Mouse (Mus musculus) layer of hippocampus, adult 2 months (tissue): ENCODE data around the gene Krtap19-3. TPM values are rescaled to one million over a fixed set of nuclear protein-coding genes. Genes with fewer than 3 reads are reported as not detected.
A peak's percentile ranks its signal among the peaks of the same experiment; 100 is the strongest.

Source experiments
- DNase-seq, 2 experiments: peaks; one replicate each; pipeline ENCODE4 v3.0.0; 2022; ENCODE audit warnings: low spot score in 2 of 2
- H3K27ac ChIP-seq: fragments of 200-600 bp; 2 replicates; pipeline ENCODE4 v1.8.1; 2022
- H3K4me3 ChIP-seq: fragments of 200-600 bp; 2 replicates; pipeline ENCODE4 v1.8.1; 2022; ENCODE audit warnings: mild to moderate bottlenecking
- CTCF ChIP-seq: fragments of 200-600 bp; conservative IDR thresholded peaks from 2 replicates; pipeline ENCODE4 v1.8.1; 2022; ENCODE audit warnings: antibody characterized with exemption, mild to moderate bottlenecking, moderate library complexity
- long read RNA-seq, 2 experiments: library from polyadenylated mRNA; stranded (forward); transcript quantifications; one replicate each; pipeline ENCODE4 v2.0.0; 2021; ENCODE audit warnings: borderline mapping rate in 2 of 2
- total RNA-seq, 2 experiments: library from RNA; stranded (reverse); gene quantifications; 2 replicates each; pipeline ENCODE4 v1.2.3; 2021

The Krtap19-3 gene
- not detected for total RNA-seq
- long read RNA-seq, experiment 1, result 0 reads
- long read RNA-seq, experiment 2, result 0 reads

- H3K4me3 ChIP-seq, result no peak within 1 kb of the TSS
- no peak for TF ChIP-seq CTCF
- no peak within 1 kb of the TSS for H3K27ac ChIP-seq
- DNase-seq, result no peak
Measured at GRCm38 (mm10) chr16:88877938-88878337, at the start of gene Krtap19-3. Gene Krtap19-3, minus strand, starts transcription at chr16:88878038.

GRCm38 (mm10) chr16:88896357-88896756 is 18.5 kb upstream of the Krtap19-3 start, which contains the start of gene Krtap19-5:
Gene Krtap19-5, minus strand, starts transcription at chr16:88896457.
- TF ChIP-seq CTCF, result no peak
- no peak within 1 kb of the TSS for H3K4me3 ChIP-seq
- no peak for DNase-seq
- H3K27ac ChIP-seq, result no peak within 1 kb of the TSS

- Histone ChIP-seq H3K27ac (no peak overlapping the region), H3K4me3 (no peak overlapping the region)
- no peak for TF ChIP-seq CTCF
- DNase-seq, result no peak
Measured at GRCm38 (mm10) chr16:88886870-88887269, 9.0 kb upstream of the Krtap19-3 start.

- H3K4me3 ChIP-seq, result no peak within 1 kb of the TSS
- no peak within 1 kb of the TSS for H3K27ac ChIP-seq
- DNase-seq, result no peak
- TF ChIP-seq CTCF, result no peak
Measured at GRCm38 (mm10) chr16:88884989-88885388, 7.2 kb upstream of the Krtap19-3 start, which contains the start of gene Krtap19-4. Gene Krtap19-4, minus strand, starts transcription at chr16:88885089.

- no peak for DNase-seq
- TF ChIP-seq CTCF, result no peak
- Histone ChIP-seq H3K27ac (no peak within 1 kb of the TSS), H3K4me3 (no peak within 1 kb of the TSS)
Measured at GRCm38 (mm10) chr16:88874169-88874568, 3.7 kb downstream of the Krtap19-3 start, which contains the start of gene Krtap19-2. Gene Krtap19-2, minus strand, starts transcription at chr16:88874269.

- Histone ChIP-seq H3K27ac (no peak within 1 kb of the TSS), H3K4me3 (no peak within 1 kb of the TSS)
- DNase-seq, result no peak
- TF ChIP-seq CTCF, result no peak
Measured at GRCm38 (mm10) chr16:88869311-88869710, 8.5 kb downstream of the Krtap19-3 start, which contains the start of gene Krtap19-1. Gene Krtap19-1, minus strand, starts transcription at chr16:88869411.

GRCm38 (mm10) chr16:88864887-88865407 is 12.9 kb downstream of the Krtap19-3 start:
- DNase-seq, result no peak
- Histone ChIP-seq H3K4me3 (no peak overlapping the region), H3K27ac (no peak overlapping the region)
- no peak for TF ChIP-seq CTCF

GRCm38 (mm10) chr16:88851450-88851849 is 26.4 kb downstream of the Krtap19-3 start:
- peak in 1 of 2 experiments; percentile 10 for DNase-seq
- TF ChIP-seq CTCF, result peak; percentile 80
- H3K27ac ChIP-seq, result no peak overlapping the region
- H3K4me3 ChIP-seq, result no peak overlapping the region

- H3K27ac ChIP-seq, result no peak overlapping the region
- no peak overlapping the region for H3K4me3 ChIP-seq
- no peak for TF ChIP-seq CTCF
- DNase-seq, result no peak
Measured at GRCm38 (mm10) chr16:88848558-88848957, 29.3 kb downstream of the Krtap19-3 start.

GRCm38 (mm10) chr16:88847363-88847762 is 30.5 kb downstream of the Krtap19-3 start:
- no peak for DNase-seq
- H3K4me3 ChIP-seq, result no peak overlapping the region
- TF ChIP-seq CTCF, result no peak
- H3K27ac ChIP-seq, result no peak overlapping the region

Other genes starting within 250 kb of the Krtap19-3 start
- gene Krtap26-1, start 230.2 kb downstream of the Krtap19-3 start, total RNA-seq, result not detected
- gene Krtap27-1, start 206.4 kb downstream of the Krtap19-3 start, total RNA-seq, result not detected
- not detected for gene 2310061N02Rik, start 170.1 kb downstream of the Krtap19-3 start, total RNA-seq
- not detected for gene Krtap13-1, start 149.2 kb downstream of the Krtap19-3 start, total RNA-seq
- not detected for gene Krtap13, start 126.4 kb downstream of the Krtap19-3 start, total RNA-seq
- gene 2310034C09Rik, start 119.2 kb downstream of the Krtap19-3 start, total RNA-seq, result not detected
- gene 2310057N15Rik, start 103.8 kb downstream of the Krtap19-3 start, total RNA-seq, result not detected
- gene Gm5965, start 100.1 kb downstream of the Krtap19-3 start, total RNA-seq, result not detected
- not detected for gene Gm20741, start 65.8 kb downstream of the Krtap19-3 start, total RNA-seq
- gene Krtap15, start 57.8 kb downstream of the Krtap19-3 start, total RNA-seq, result not detected
- not detected for gene Krtap14, start 51.9 kb downstream of the Krtap19-3 start, total RNA-seq
- not detected for gene Krtap19-1, start 8.6 kb downstream of the Krtap19-3 start, total RNA-seq
- gene Krtap19-2, start 3.8 kb downstream of the Krtap19-3 start, total RNA-seq, result not detected
- not detected for gene Krtap19-4, start 7.1 kb upstream of the Krtap19-3 start, total RNA-seq
- not detected for gene Krtap19-5, start 18.4 kb upstream of the Krtap19-3 start, total RNA-seq
- not detected for gene Krtap19-9b, start 54.2 kb upstream of the Krtap19-3 start, total RNA-seq
- not detected for gene Krtap16-3, start 84.8 kb upstream of the Krtap19-3 start, total RNA-seq
- not detected for gene Krtap22-2, start 132.7 kb upstream of the Krtap19-3 start, total RNA-seq
- not detected for gene Gm10229, start 137.2 kb upstream of the Krtap19-3 start, total RNA-seq
- not detected for gene Krtap6-1, start 153.7 kb upstream of the Krtap19-3 start, total RNA-seq
- gene Gm10228, start 163.4 kb upstream of the Krtap19-3 start, total RNA-seq, result not detected
- not detected for gene Krtap6-5, start 169.8 kb upstream of the Krtap19-3 start, total RNA-seq
- gene 1110025L11Rik, start 186.0 kb upstream of the Krtap19-3 start, total RNA-seq, result not detected
- gene Krtap6-3, start 206.0 kb upstream of the Krtap19-3 start, total RNA-seq, result not detected